Mouse (Mus musculus) forebrain, embryonic 12.5 days (tissue): ENCODE data around the gene Cxcl13. TPM values are rescaled to one million over a fixed set of nuclear protein-coding genes. Genes with fewer than 3 reads are reported as not detected.

Experiments
- ATAC-seq: fragments of 200-750 bp; cut with Nextera tagmentation; 2 replicates; pipeline ENCODE4 v1.8.0; 2017; ENCODE audit warnings: moderate TSS enrichment; ENCODE audit not compliant: low FRiP score
- H3K27ac ChIP-seq: fragments of 300-500 bp; sonication (generic); 2 replicates; pipeline ENCODE4 v1.5.1; 2016; ENCODE audit warnings: mild to moderate bottlenecking
- H3K27me3 ChIP-seq: fragments of 300-500 bp; sonication (generic); 2 replicates; pipeline ENCODE4 v1.6.1; 2016; ENCODE audit warnings: mild to moderate bottlenecking
- H3K36me3 ChIP-seq: fragments of 300-500 bp; sonication (generic); replicated peaks from 2 replicates; pipeline ENCODE4 v1.6.1; 2016; ENCODE audit warnings: mild to moderate bottlenecking
- H3K4me1 ChIP-seq: fragments of 300-500 bp; sonication (generic); 2 replicates; pipeline ENCODE4 v1.6.1; 2016
- H3K4me2 ChIP-seq: fragments of 300-500 bp; sonication (generic); 2 replicates; pipeline ENCODE4 v1.6.1; 2016; ENCODE audit warnings: mild to moderate bottlenecking, moderate library complexity
- H3K4me3 ChIP-seq: fragments of 300-500 bp; sonication (generic); replicated peaks from 2 replicates; pipeline ENCODE4 v1.5.1; 2016; ENCODE audit warnings: mild to moderate bottlenecking
- H3K9ac ChIP-seq: fragments of 300-500 bp; sonication (generic); 2 replicates; pipeline ENCODE4 v1.6.1; 2016; ENCODE audit warnings: mild to moderate bottlenecking
- H3K9me3 ChIP-seq: fragments of 300-500 bp; sonication (generic); 2 replicates; pipeline ENCODE4 v1.6.1; 2016
- WGBS: fragments of 180-500 bp; shearing (Covaris S2); methylation state at CpG from one replicate; pipeline ENCODE4 v1.1.7; 2016; 5-methylcytosine and 5-hydroxymethylcytosine counted together
- polyA plus RNA-seq: library from polyadenylated mRNA; unstranded; fragments of >200 nt; fragmentation: Nextera tagmentation; extraction: Ambion mirVana; gene quantifications from 2 replicates; pipeline ENCODE4 v1.2.1, GENCODE M21; 2016

Cxcl13 gene
- polyA plus RNA-seq, 1 experiment from 2014 or later = not detected

GRCm38 (mm10) chr5:96003348-96003747 lies 46.6 kb downstream of the Cxcl13 start:
- H3K9ac ChIP-seq = no peak overlapping the region
- H3K4me2 ChIP-seq = no peak overlapping the region
- H3K27me3 ChIP-seq = no peaks in the 10 kb centered on the region
- H3K36me3 ChIP-seq = no peaks in the 10 kb centered on the region
- H3K4me1 ChIP-seq = no peaks in the 10 kb centered on the region
- H3K9me3 ChIP-seq = no peaks in the 10 kb centered on the region
- no peak overlapping the region for H3K27ac ChIP-seq
- H3K4me3 ChIP-seq = no peak overlapping the region
- no peak for ATAC-seq

GRCm38 (mm10) chr5:96008274-96008842 lies 51.6 kb downstream of the Cxcl13 start:
- Histone ChIP-seq H3K9ac (no peak overlapping the region), H3K4me2 (no peak overlapping the region), H3K27ac (no peak overlapping the region), H3K4me1 (no peaks in the 10 kb centered on the region), H3K9me3 (no peaks in the 10 kb centered on the region), H3K27me3 (no peaks in the 10 kb centered on the region), H3K4me3 (no peak overlapping the region), H3K36me3 (no peaks in the 10 kb centered on the region)
- 81% methylated on average over 7 of the region's 7 CpGs for WGBS
- no peak for ATAC-seq

- H3K9me3 ChIP-seq = no peaks in the 10 kb centered on the region
- no peak overlapping the region for H3K4me3 ChIP-seq
- no peak overlapping the region for H3K4me2 ChIP-seq
- H3K27ac ChIP-seq = no peak overlapping the region
- no peak for ATAC-seq
- no peaks in the 10 kb centered on the region for H3K4me1 ChIP-seq
- H3K27me3 ChIP-seq = no peaks in the 10 kb centered on the region
- no peak overlapping the region for H3K9ac ChIP-seq
- 67% methylated on average over 1 of the region's 1 CpGs for WGBS
- no peaks in the 10 kb centered on the region for H3K36me3 ChIP-seq
Measured at GRCm38 (mm10) chr5:96009076-96009475, 52.3 kb downstream of the Cxcl13 start.

Other genes starting within 250 kb of the Cxcl13 start
- not detected in 2 replicates for gene Gm7978, start 220.8 kb upstream of the Cxcl13 start, polyA plus RNA-seq
- not detected in 2 replicates for gene Gm7982, start 214.9 kb upstream of the Cxcl13 start, polyA plus RNA-seq
- gene E330014E10Rik, start 181.0 kb upstream of the Cxcl13 start, polyA plus RNA-seq = not detected in 2 replicates
- 13.8 and 16.6 TPM in 2 replicates for gene Cnot6l, start 207.2 kb downstream of the Cxcl13 start, polyA plus RNA-seq